Mouse (Mus musculus) brain, embryonic 18.5 days (tissue): ENCODE data around the gene Tmem51.
"Not testable (repeated sequence)": the region's sequence is repeated elsewhere in the genome, so short reads cannot be mapped to it uniquely, and the experiment has no call there.

Source experiments
- DNase-seq: peaks from one replicate; pipeline ENCODE4 v3.0.0-alpha.2; 2012; ENCODE audit warnings: low read depth, low spot score

The Tmem51 gene

GRCm38 (mm10) chr4:142060455-142061378 lies 23.4 kb downstream of the Tmem51 start:
- DNase-seq, result no peak

- DNase-seq, result no peak
Measured at GRCm38 (mm10) chr4:142059841-142060193, 24.3 kb downstream of the Tmem51 start.

GRCm38 (mm10) chr4:142059113-142059840 lies 24.8 kb downstream of the Tmem51 start:
- DNase-seq, result no peak

GRCm38 (mm10) chr4:142057529-142058216 lies 26.4 kb downstream of the Tmem51 start:
- DNase-seq, result no peak

GRCm38 (mm10) chr4:142055600-142055999 lies 28.5 kb downstream of the Tmem51 start:
- no peak for DNase-seq

- no peak for DNase-seq
Measured at GRCm38 (mm10) chr4:142054580-142054979, 29.5 kb downstream of the Tmem51 start.

GRCm38 (mm10) chr4:142053661-142054448 lies 30.2 kb downstream of the Tmem51 start:
- DNase-seq, result no peak

GRCm38 (mm10) chr4:142053261-142053660 lies 30.8 kb downstream of the Tmem51 start:
- no peak for DNase-seq

GRCm38 (mm10) chr4:142052391-142053132 lies 31.5 kb downstream of the Tmem51 start:
- no peak for DNase-seq

GRCm38 (mm10) chr4:142051883-142052282 lies 32.2 kb downstream of the Tmem51 start:
- DNase-seq, result not testable (repeated sequence)

- DNase-seq, result no peak
Measured at GRCm38 (mm10) chr4:142049963-142050362, 34.1 kb downstream of the Tmem51 start.

GRCm38 (mm10) chr4:142048391-142048790 lies 35.7 kb downstream of the Tmem51 start:
- DNase-seq, result no peak

- DNase-seq, result no peak
Measured at GRCm38 (mm10) chr4:142047005-142047404, 37.1 kb downstream of the Tmem51 start.

GRCm38 (mm10) chr4:142046496-142046895 lies 37.6 kb downstream of the Tmem51 start:
- DNase-seq, result no peak

- DNase-seq, result no peak
Measured at GRCm38 (mm10) chr4:142045595-142046163, 38.4 kb downstream of the Tmem51 start.

GRCm38 (mm10) chr4:142044452-142044851 lies 39.7 kb downstream of the Tmem51 start:
- DNase-seq, result no peak

- no peak for DNase-seq
Measured at GRCm38 (mm10) chr4:142039662-142040353, 44.3 kb downstream of the Tmem51 start.

GRCm38 (mm10) chr4:142037897-142038296 lies 46.2 kb downstream of the Tmem51 start:
- DNase-seq, result no peak

- no peak for DNase-seq
Measured at GRCm38 (mm10) chr4:142028533-142028932, 55.6 kb downstream of the Tmem51 start.

- no peak for DNase-seq
Measured at GRCm38 (mm10) chr4:142026965-142027364, 57.1 kb downstream of the Tmem51 start.
